Mouse (Mus musculus) right cerebral cortex, postnatal 10 days (tissue): ENCODE measurements around the gene Pdcd10.

Experiments
- DNase-seq, 2 experiments: peaks; one replicate each; pipeline ENCODE4 v3.0.0; 2021; ENCODE audit warnings: low spot score in 2 of 2

The Pdcd10 gene

GRCm38 (mm10) chr3:75474657-75475056, 82.0 kb downstream of the Pdcd10 start:
- DNase-seq, result no peak

DNA sequence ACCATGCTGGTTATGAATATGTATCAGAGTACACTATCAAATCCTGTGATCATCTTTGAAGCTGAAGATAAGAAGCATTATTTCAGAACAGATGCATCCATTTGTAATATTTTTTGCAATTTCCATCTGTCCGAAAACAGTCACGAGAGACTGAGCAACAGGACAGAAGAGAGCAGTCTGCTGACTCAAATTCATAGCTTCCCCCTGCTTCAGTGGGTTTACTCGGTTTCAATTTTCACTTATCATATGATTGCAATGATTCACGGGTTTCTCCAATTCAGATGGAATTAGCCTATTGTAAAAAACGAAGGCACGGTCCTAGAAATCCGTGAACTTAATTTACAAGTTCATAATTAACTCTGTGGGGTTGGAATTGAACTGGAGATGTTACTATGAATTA, 88.5 kb downstream of the Pdcd10 start:
- no peak for DNase-seq
